Mouse (Mus musculus): Measurements from ENCODE around the gene Map1b.
A peak's percentile ranks its signal among the peaks of the same experiment; 100 is the strongest.

Gene Map1b

DNA sequence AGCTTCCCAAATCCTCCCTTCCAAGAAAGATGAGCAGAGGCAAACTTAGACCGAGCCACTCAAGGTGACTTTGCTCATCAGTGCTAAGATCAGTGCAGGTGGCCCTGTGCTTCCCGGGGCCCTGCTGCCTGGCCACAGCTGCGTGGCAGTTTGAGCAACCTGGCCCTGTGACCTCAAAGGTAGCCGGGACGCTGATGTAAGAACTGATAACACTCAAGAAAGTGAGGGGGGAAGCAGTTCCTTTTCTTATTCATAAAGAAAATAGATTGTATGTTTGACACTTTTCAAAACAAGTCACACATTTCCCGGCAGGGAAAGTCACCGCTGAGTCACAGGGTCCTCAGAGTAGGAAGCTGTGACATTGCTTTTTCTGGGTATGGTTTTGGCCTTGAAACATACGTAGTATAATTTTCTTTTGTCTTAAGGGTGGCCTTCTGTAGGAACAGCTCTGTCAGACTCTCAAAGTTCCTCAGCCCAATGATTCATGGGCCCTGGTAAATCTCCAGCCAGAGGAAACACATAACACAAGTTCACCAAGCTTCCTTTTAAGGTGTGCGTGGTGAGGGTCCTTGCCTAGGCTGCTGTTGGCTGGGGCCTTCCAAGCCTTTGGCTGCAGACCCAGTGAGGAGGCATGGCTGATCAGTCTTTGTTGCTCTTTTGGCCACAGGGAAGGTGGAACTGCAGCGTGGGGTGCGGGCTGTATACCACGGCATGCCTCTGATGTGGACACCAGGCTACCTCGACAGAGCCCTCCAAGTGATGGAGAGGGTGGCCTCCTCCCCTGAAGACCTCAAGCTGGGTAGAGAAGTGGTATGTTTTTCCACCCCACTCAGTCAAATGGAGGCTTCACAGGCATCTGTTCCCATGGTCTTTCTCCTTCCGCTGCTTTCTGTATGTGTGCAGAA, 105.5 kb downstream of the Map1b start:
- no peak for ATAC-seq (ENCODE audit: low TSS enrichment)

DNA sequence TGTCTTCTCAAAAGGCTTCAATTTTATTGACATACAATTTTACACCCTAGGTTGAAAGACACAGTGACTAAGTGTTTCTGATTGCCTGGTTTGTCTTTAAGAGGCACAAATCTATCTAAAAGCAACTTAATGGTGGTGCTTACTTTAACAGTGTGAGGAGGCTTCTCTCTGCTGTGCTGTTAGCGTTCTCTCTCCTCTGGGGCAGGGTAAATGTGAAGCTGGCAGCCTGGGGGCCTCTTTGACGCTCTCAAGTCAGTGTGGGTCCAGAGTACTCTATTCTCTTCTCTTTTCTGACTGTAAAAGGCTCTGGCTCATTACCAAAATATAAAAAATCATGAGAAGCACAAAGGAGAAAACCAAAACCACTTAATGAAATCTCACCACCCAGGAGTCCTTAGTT, 107.1 kb downstream of the Map1b start:
- ATAC-seq (ENCODE audit: low TSS enrichment) = no peak

DNA sequence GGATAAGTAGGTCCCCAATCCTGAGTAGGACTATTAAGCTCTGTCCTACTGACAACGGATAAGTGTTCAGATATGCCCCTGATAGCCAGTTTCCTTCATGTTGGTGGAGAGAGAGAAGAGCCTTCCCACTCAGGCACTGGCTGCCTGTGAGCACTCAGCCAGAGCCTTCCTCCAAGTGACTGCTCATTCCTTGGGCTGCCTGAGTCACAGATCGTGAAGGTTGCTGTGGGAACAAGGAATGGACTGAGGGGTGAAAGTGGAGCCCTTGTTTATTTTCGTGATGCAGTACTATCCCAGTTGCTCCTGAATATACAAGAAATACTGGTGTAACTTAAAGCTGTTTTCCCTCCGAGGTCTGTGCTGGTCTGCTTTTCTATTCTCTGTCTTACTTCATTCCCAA, 117.0 kb downstream of the Map1b start:
- no peak for ATAC-seq (ENCODE audit: low TSS enrichment)

DNA sequence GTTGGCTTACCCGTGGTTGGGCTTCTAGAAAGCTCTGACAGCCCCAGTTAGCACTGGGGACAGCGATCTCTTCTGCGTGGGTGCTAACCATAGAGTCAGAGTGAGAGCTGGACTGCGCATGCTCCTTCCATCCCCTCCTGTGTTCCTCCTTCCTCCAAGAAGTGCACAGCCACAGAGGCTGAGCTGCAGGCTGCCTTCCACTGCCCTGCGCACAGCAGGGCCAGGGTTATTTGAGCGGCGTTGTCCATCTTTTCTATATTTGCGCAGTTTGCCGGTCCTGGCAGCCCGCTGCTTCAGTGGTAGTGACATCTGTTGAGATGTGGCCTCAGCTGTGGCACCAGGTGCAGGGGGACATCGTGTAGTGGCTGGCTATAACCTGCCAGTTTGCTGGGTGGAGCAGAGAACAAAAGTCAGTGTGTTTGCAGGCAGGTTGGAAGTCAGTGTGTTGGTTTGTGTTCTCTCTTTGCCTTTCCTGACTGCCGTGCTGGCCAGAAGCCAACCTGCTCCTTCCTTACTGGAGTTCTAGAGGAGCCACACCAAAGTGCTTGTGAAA, 118.1 kb downstream of the Map1b start:
- ATAC-seq (ENCODE audit: low TSS enrichment) = no peak

DNA sequence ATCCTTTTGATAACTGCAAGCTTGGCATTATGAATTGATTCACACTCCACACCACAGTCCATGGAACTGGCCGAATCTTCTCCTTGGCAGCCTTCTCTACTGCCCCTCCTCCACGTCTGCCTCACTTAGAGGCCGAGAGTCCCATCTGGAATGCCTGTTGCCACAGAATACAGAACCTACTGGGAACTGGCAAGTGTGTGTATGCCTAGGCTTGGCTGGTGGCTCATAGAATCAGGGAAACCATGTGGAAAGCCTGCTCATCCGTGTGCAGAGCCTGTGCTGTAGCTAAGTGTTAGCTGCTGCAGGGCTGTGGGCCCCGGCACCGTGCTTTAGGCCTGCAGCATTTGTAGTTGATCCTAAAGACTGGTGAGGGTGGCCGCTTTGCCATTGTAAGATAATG, 119.1 kb downstream of the Map1b start:
- ATAC-seq (ENCODE audit: low TSS enrichment) = peak; percentile 81

DNA sequence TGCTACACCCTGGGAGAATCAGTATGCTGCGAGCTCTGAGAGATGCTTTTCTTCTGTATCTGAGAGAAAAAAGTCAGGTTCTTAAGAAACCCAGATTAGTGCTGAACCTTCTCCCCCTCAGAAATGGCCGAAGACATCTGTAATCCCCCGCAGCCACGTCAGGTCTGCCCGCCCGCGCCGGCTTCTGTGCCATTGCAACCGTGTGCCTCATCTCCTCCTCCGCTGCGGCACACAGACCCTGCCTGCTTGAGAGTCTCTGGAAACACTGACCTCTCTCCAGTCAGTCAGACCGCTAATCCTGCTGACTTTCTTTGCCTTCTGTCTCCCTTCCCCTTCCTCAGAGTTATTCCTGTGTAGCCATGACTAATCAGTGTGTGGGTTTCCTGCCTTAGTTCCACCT, 120.8 kb downstream of the Map1b start:
- no peak for ATAC-seq (ENCODE audit: low TSS enrichment)

DNA sequence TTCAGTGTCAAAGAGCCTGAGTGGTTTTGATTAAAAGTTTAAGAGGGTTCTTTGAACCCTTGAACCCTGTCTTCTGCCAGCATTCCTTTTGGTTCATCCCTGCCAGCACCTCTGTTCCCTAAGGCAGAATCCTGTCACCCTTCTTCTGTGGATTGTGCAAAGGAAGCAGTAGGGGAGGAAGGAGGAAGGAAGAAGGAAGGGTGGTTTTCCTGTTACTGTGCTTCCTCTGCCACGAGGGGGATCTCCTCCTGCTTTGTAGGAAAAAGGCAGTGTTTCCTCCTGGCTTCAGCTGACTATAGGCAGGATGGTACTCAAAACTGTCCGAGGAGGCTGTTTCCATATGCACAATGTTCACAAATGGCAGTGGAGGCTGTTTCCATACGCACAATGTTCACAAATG, 121.6 kb downstream of the Map1b start:
- no peak for ATAC-seq (ENCODE audit: low TSS enrichment)

DNA sequence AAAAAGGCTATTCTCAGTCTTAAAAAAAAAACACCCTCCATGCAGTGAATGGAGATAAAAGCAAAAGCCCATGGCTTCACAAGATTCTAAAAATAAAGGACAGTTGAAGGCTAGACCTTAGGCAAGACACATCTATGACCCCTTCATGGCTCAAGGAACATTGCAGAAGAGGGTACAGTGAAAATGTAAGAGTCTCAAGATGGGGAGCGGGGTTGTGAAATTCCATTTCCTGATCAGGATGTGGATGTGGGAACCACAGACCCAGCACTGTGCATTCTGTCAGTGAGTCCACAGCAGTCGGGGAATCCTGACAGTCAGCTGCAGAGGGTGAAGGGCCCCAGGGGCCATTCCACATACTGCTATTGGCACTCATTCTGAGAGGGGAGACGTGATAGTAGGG, 123.2 kb downstream of the Map1b start:
- no peak for ATAC-seq (ENCODE audit: low TSS enrichment)

DNA sequence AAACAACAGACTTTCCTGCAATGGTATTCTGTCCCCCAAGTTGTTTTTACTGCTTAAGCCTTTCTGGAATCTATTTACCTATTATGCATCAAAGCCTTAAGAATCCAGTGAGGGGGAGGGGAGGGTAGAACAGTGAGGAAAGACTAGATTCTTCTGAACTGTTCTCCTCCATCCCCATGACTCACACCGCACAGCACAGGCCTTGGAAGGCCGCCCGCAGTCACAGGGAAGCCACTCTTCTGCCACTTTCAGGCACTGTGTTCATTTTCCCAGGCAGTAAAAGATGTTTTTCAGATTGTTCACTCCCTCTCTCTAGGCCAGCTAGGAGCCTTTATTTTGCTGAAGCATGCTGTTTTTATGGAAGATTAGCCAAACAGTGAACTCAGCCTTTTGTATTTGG, 124.9 kb downstream of the Map1b start:
- ATAC-seq (ENCODE audit: low TSS enrichment) = peak; percentile 87

DNA sequence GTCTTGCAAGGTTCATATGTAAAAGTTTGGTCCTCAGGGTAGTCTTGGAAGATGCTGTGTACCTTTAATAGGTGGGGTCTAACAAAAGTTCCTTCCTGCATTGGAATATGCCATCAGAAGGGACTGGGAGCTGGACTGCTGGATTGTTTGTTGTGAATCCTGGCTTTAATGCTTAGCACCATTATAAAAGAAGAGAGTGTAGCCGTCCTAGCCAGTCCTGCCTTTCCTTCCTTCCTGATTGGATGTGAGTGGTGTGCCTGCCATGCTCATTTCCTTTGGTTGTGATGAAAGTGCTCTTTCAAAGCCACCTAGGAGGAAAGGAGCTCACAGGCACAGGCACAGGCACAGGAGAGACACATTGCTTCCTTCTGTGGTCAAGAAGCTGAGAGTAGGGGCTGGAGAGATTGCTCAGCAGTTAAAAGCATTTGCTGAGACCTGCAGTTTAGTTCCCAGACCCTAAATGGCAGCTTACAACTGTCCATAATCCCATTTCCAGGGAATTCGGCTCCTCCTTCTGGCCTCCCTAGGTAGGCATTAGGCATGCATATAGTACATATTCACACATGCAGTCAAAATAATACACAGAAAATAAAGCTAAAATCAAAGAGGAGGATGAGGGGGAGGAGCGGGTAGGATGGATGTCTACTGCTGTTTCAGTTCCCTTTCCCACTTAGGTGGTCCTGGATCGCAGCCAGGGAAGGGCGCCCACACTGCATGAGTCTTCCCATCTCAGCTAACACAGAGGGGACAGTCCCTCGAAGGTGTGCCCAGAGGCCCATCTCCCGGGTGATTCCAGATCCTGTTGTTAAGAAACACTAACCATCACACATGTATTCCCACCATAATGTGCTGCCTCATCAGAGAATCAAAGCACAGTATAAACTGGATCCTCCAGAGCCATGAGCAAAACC, 128.2 kb downstream of the Map1b start:
- ATAC-seq (ENCODE audit: low TSS enrichment) = peak; percentile 61; the same call in 1 of the 2 replicates

DNA sequence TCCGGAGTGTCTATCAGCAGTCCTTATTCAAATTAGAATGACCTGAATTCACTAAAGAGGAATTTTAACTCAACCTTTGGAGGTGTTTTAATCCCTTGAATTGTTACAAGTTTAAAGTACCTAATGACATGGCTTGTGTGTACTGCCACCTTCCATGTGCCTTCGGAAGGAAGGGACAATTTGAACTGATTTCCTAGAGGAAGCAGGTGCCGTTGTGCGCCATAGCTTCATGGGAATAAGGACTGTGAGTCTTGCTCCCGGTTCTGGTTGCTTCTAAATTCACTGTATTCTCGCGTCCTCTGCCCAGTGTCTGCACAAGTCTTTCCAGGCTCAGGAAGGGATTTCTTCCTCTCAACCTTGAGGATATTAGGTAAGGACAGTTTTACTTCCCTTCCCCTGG, 130.0 kb downstream of the Map1b start:
- no peak for ATAC-seq (ENCODE audit: low TSS enrichment)

DNA sequence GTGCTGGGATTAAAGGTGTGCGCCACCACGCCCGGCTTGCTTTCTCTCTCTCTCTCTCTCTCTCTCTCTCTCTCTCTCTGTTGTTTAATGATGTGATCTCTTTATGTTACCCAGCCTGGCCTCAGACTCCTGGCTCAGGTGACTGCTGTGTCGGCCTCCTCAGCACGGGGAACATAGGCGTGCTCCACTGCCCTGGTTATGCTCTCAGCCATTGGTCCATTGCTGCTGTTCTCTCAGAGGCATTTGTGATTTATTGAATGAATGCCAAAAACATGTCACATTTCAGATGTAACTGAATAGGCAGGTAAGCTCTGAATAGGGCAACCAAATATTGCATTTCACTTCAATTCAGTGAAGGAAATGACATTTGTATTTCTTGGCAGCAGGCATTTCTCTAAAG, 130.4 kb downstream of the Map1b start:
- ATAC-seq (ENCODE audit: low TSS enrichment) = no peak

DNA sequence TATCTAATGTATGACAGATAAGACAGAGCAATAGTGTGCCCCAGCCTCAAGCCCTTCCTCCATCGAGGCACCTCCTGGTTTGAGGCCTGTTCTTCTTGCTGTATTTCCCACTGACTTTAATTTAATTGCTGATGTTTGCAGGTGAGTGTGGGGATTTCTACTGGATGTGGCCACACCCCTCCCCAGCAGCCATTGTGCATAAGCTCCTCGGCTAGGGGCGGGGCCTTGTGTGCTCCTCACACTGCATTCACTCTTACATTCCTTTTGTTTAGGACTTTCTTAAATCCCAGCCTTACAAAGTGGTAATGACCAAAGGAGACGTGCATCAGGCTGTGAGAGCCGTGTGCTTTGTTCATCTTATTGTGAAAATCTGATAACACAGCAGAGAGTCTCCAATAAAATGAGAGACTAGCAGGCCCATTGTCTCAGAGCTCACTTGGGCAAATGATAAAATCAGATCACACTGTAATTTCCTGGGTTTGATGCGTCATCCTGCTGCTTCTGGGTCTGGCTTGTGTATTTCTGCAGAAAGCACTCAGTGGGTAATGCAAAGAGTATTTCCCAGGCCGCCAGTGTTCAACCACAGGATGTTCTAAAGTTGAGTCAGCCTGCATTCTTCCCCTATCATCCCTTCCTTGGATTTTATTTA, 131.7 kb downstream of the Map1b start:
- no peak for ATAC-seq (ENCODE audit: low TSS enrichment)

DNA sequence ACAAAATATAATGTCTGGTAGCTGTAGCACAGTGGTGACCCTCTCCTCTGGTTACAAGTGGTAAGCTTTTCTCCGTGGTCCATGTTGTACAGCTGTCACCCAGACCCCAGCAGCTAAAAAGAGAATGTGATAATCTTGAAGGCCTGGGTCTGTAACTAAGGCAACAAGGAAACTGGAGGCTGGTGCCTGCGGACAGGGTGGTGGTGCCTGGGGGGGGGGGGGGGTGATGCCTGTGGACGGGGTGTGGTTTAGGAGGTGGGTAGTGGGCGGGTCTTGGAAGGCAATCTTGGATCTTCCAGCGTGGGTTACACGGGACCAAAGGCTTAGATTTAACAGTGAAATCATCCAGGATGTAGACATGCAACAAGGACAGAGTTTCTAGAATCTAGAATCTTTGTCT, 134.0 kb downstream of the Map1b start:
- no peak for ATAC-seq (ENCODE audit: low TSS enrichment)

DNA sequence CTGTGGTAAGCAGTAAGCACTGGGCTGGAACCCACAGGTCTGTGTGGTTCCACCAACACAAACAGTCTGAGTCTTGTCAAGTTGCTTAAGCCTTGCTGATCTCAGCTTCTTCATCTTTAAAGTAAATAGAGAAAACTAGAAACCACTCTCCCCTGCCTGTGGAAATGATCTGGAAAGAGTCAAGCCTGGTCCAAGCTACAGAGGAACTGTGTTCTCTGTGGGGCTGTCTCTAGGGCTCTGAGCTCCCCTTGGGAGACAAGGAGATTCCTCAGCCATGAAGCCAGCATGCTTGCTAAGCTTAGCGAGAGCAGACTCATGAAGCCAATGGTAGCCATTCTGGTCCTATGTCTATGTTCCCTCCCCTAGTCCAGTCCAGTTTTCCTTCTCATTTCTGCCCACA, 138.1 kb downstream of the Map1b start:
- no peak for ATAC-seq (ENCODE audit: low TSS enrichment)

DNA sequence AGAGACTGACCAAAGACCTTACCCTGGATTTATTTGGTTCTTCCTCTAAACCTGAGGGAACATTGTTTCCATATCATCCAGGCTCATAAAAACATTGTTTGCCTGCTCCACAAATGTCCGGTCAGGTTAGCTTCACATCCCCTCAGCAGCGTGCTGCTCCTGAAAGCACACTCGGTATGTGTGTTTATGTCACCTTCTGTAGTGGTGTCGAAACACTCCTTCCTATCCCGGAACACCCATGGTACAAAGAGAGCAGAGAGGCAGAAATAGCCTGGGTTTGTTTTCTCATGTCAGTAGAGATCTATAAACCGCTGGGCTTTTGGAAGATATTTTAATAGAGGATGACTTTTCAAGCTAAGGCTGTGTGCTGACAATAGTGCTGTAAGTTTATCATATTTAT, 139.3 kb downstream of the Map1b start:
- no peak for ATAC-seq (ENCODE audit: low TSS enrichment)

DNA sequence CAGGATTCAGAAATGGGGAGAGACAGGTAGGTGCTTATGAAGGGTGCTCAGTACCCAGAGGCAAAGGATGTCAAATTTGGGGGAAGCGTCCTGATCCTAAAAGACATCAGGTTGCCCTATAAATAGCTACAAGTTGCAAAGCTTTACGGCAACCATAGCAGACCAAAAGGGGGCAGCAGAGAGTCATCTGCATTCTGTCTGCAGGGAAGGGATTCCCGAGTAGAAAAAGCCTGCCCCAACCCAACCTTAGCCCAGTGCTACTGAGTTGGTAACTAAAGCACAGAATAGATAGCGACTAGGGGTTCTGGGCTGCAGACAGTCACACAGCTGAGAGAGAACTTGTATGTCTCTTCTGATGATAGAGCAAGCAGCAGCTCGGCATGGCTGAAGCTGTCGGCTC, 140.8 kb downstream of the Map1b start:
- peak; percentile 91 for ATAC-seq (ENCODE audit: low TSS enrichment)

DNA sequence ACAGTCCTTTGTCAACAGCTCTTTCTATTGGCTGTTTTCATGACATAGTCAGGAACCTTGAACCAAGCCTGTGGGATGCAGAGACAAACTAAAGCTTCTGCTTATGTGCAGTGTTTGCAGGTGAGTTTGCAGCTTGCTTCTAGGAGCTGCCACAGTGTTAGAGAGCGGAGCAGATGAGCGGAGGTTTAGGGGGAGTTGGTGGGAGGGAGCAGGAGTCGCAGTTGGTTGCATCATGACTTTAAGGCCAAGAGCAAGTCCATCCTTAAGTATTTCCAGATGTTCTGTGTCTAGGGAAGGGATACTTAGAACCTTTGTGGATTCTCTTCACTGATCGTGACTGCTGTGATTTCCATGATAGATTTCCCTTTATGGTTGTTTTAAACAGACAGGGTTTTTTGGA, 142.1 kb downstream of the Map1b start:
- ATAC-seq (ENCODE audit: low TSS enrichment) = no peak

DNA sequence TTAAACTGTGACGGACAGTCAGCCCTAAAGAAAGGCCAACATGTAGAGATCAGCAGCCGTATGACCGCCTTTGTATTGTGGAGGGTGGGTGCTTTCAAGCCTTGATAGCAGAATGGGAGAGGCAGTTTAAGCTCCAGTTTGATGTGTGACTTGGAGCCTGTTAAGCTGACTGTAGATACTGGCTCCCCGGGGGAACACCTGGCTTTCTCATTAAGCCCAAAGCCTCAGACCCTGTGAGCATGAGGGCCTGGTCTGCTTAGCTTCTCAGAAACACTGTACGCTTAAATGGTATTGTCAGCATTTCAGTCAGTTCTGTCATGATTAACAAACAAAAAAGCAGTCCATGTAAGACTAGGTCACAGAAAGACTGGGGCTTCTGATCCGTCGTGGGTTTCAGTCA, 142.7 kb downstream of the Map1b start:
- ATAC-seq (ENCODE audit: low TSS enrichment) = no peak

Measured in frontal cortex, adult (tissue).